Mouse (Mus musculus) CH12.LX (cell line): Measurements from ENCODE around the gene Mlxipl. TPM values are rescaled to one million over a fixed set of nuclear protein-coding genes. Genes with fewer than 3 reads are reported as not detected.

Experiments
- DNase-seq: peaks from one replicate; pipeline ENCODE4 v3.0.0-alpha.2; 2013; ENCODE audit errors: extremely low read depth
- H3K27ac ChIP-seq: 2 replicates; pipeline ENCODE4 v1.5.1; 2012; ENCODE audit warnings: low read depth, mild to moderate bottlenecking, control low read depth, moderate library complexity; ENCODE audit not compliant: insufficient read depth
- H3K27me3 ChIP-seq: replicated peaks from 2 replicates; pipeline ENCODE3; 2012; ENCODE audit warnings: inconsistent platforms
- H3K36me3 ChIP-seq, 2 experiments: replicated peaks in 1 of 2; 2 replicates each; pipeline versions ENCODE3 to v1.6.1; 2012; ENCODE audit warnings: inconsistent platforms in 1 of 2, low read length in 1 of 2, mild to moderate bottlenecking in 1 of 2, mixed read lengths in 1 of 2, moderate library complexity in 1 of 2; ENCODE audit not compliant: control insufficient read depth in 1 of 2, insufficient read depth in 1 of 2
- H3K4me1 ChIP-seq, 2 experiments: 2 replicates each; pipeline ENCODE4 v1.6.1; 2012; ENCODE audit warnings: inconsistent platforms in 1 of 2, moderate library complexity in 1 of 2; ENCODE audit not compliant: insufficient read depth in 2 of 2, control insufficient read depth in 1 of 2
- H3K4me2 ChIP-seq: 2 replicates; pipeline ENCODE4 v1.6.1; 2012; ENCODE audit warnings: low read depth, mild to moderate bottlenecking, control low read depth; ENCODE audit not compliant: poor library complexity, insufficient read depth, severe bottlenecking
- H3K4me3 ChIP-seq, 3 experiments: fragments of 150-350 bp in 1 of 3; sonication (generic) in 1 of 3; replicated peaks in 1 of 3; 2 replicates each; pipeline versions ENCODE3 to v1.5.1; 2011 to 2012; ENCODE audit warnings: low read depth in 2 of 3, low read length in 2 of 3, mild to moderate bottlenecking in 2 of 3, moderate library complexity in 2 of 3, control low read depth in 1 of 3, improper control_type of control experiment in 1 of 3, inconsistent platforms in 1 of 3, mixed read lengths in 1 of 3; ENCODE audit not compliant: poor library complexity in 1 of 3
- H3K79me2 ChIP-seq: replicated peaks from 2 replicates; pipeline ENCODE4 v1.6.1; 2012; ENCODE audit warnings: mild to moderate bottlenecking, moderate library complexity; ENCODE audit not compliant: control insufficient read depth, poor library complexity, insufficient read depth, severe bottlenecking; ENCODE audit errors: extremely low read depth
- H3K9ac ChIP-seq: 2 replicates; pipeline ENCODE4 v1.6.1; 2012; ENCODE audit warnings: low read depth, mild to moderate bottlenecking, control low read depth, moderate library complexity; ENCODE audit not compliant: insufficient read depth
- H3K9me3 ChIP-seq: replicated peaks from 2 replicates; pipeline ENCODE3; 2012; ENCODE audit warnings: low read length, inconsistent platforms, mixed read lengths
- BHLHE40 ChIP-seq: IDR thresholded peaks from 2 replicates; pipeline ENCODE4 v1.6.1; 2011; ENCODE audit warnings: mild to moderate bottlenecking, low read depth, low read length, improper control_type of control experiment
- CHD1 ChIP-seq: IDR thresholded peaks from 2 replicates; pipeline ENCODE4 v1.6.1; 2012; ENCODE audit warnings: low read depth, low read length, improper control_type of control experiment, inconsistent platforms
- CTCF ChIP-seq, 2 experiments: IDR thresholded peaks in 1 of 2; conservative IDR thresholded peaks in 1 of 2; 2 replicates each; pipeline ENCODE4 v1.5.1; 2011 to 2012; ENCODE audit warnings: low read depth in 2 of 2, low read length in 2 of 2, improper control_type of control experiment in 1 of 2, inconsistent platforms in 1 of 2, mild to moderate bottlenecking in 1 of 2, moderate library complexity in 1 of 2
- E2F4 ChIP-seq: IDR thresholded peaks from 2 replicates; pipeline ENCODE4 v1.6.1; 2011; ENCODE audit warnings: low read depth, low read length, improper control_type of control experiment; ENCODE audit not compliant: insufficient replicate concordance
- ELF1 ChIP-seq: IDR thresholded peaks from 2 replicates; pipeline ENCODE4 v1.6.1; 2014; ENCODE audit warnings: low read depth, mild to moderate bottlenecking, inconsistent platforms, low read length, improper control_type of control experiment
- GABPA ChIP-seq: IDR thresholded peaks from 2 replicates; pipeline ENCODE4 v1.6.1; 2012; ENCODE audit warnings: low read depth, low read length, improper control_type of control experiment, inconsistent platforms; ENCODE audit not compliant: insufficient replicate concordance
- JUN ChIP-seq: IDR thresholded peaks from 2 replicates; pipeline ENCODE4 v1.6.1; 2011; ENCODE audit warnings: low read depth, mild to moderate bottlenecking, low read length, improper control_type of control experiment, moderate library complexity; ENCODE audit not compliant: insufficient read depth
- JUND ChIP-seq: conservative IDR thresholded peaks from 2 replicates; pipeline ENCODE4 v1.6.1; 2011; ENCODE audit warnings: low read depth, low read length, improper control_type of control experiment
- MXI1 ChIP-seq: IDR thresholded peaks from 2 replicates; pipeline ENCODE4 v1.6.1; 2011; ENCODE audit warnings: mild to moderate bottlenecking, low read depth, low read length, improper control_type of control experiment
- MYC ChIP-seq: IDR thresholded peaks from 2 replicates; pipeline ENCODE4 v1.6.1; 2011; ENCODE audit warnings: low read depth, mild to moderate bottlenecking, improper control_type of control experiment, low read length
- NELFE ChIP-seq: IDR thresholded peaks from 2 replicates; pipeline ENCODE4 v1.6.1; 2011; ENCODE audit warnings: low read depth, low read length, improper control_type of control experiment
- POLR2A ChIP-seq: IDR thresholded peaks from 2 replicates; pipeline ENCODE4 v1.6.1; 2011; ENCODE audit warnings: low read depth, mild to moderate bottlenecking, improper control_type of control experiment, low read length
- POLR2AphosphoS2 ChIP-seq: IDR thresholded peaks from 2 replicates; pipeline ENCODE4 v1.6.1; 2011; ENCODE audit warnings: low read depth, low read length, improper control_type of control experiment
- RAD21 ChIP-seq: IDR thresholded peaks from 2 replicates; pipeline ENCODE4 v1.6.1; 2011; ENCODE audit warnings: low read depth, mild to moderate bottlenecking, low read length, improper control_type of control experiment, moderate library complexity
- SIN3A ChIP-seq: IDR thresholded peaks from 2 replicates; pipeline ENCODE4 v1.6.1; 2012; ENCODE audit warnings: low read length, improper control_type of control experiment, inconsistent platforms
- SMC3 ChIP-seq: IDR thresholded peaks from 2 replicates; pipeline ENCODE4 v1.6.1; 2011; ENCODE audit warnings: low read depth, low read length, improper control_type of control experiment
- TBP ChIP-seq: conservative IDR thresholded peaks from 2 replicates; pipeline ENCODE4 v1.6.1; 2011; ENCODE audit warnings: low read depth, low read length, improper control_type of control experiment
- TCF12 ChIP-seq: IDR thresholded peaks from 2 replicates; pipeline ENCODE4 v1.6.1; 2014; ENCODE audit warnings: low read depth, mild to moderate bottlenecking, inconsistent platforms, low read length, improper control_type of control experiment
- USF1 ChIP-seq: IDR thresholded peaks from 2 replicates; pipeline ENCODE4 v1.6.1; 2014; ENCODE audit warnings: low read depth, mild to moderate bottlenecking, inconsistent platforms, low read length, improper control_type of control experiment
- USF2 ChIP-seq: conservative IDR thresholded peaks from 2 replicates; pipeline ENCODE4 v1.6.1; 2011; ENCODE audit warnings: low read depth, low read length, improper control_type of control experiment
- ZMIZ1 ChIP-seq: IDR thresholded peaks from 2 replicates; pipeline ENCODE4 v1.6.1; 2012; ENCODE audit warnings: low read depth, mild to moderate bottlenecking, inconsistent platforms, low read length, improper control_type of control experiment
- dilution Hi-C: fragments of 300-500 bp; cut with MboI; formaldehyde crosslinking; loops from 2 replicates; pipeline ENCODE4 v1.14.3; 2020; ENCODE audit warnings: low sequenced_read_pairs; ENCODE audit not compliant: extremely low pct_unique_long_range_greater_than_20kb, extremely low pct_ligation_motif_present
- in situ Hi-C: fragments of 300-500 bp; cut with MboI; formaldehyde crosslinking; loops from 3 replicates; pipeline ENCODE4 v1.14.3; 2019; ENCODE audit warnings: low sequenced_read_pairs, low pct_ligation_motif_present, low pct_unique_long_range_greater_than_20kb, mixed read lengths
- polyA plus RNA-seq: library from polyadenylated mRNA; unstranded; fragments of >175 nt; gene quantifications from 2 replicates; pipeline ENCODE4 v1.2.1, GENCODE M21; 2012; ENCODE audit warnings: low read depth; ENCODE audit not compliant: insufficient read length
- total RNA-seq, 2 experiments: library from RNA; depleted of rRNA; stranded (reverse); fragments of 300-350 nt in 1 of 2; fragments of >200 nt in 1 of 2; gene quantifications; 2 replicates each; pipeline ENCODE4 v1.2.3; 2012 to 2014

Mlxipl gene
- total and polyA plus RNA-seq, 3 experiments = not detected

- peaks cover 79% of the 10 kb centered on the region for H3K27me3 ChIP-seq
- in situ Hi-C loops = no loop called here
- peaks cover 2 to 3% of the 10 kb centered on the region in 2 experiments; a peak in 3 of 4 replicates for H3K4me1 ChIP-seq
- no peak overlapping the region for H3K4me3 ChIP-seq
- no peaks in the 10 kb centered on the region for H3K79me2 ChIP-seq
- dilution Hi-C loops = no loop called here
- H3K4me2 ChIP-seq = no peak overlapping the region
- DNase-seq = no peak
- H3K36me3 ChIP-seq = no peaks in the 10 kb centered on the region
- no peak overlapping the region for H3K9ac ChIP-seq
- peaks cover 22% of the 10 kb centered on the region for H3K9me3 ChIP-seq
- TF ChIP-seq USF1 = no peak
- no peak for TF ChIP-seq USF2
- TF ChIP-seq GABPA = no peak
- no peak for TF ChIP-seq CHD1
- TF ChIP-seq SIN3A = no peak
- no peak for TF ChIP-seq CTCF (conservative IDR thresholded peaks at IDR 0.05 in 1 of 2, IDR thresholded peaks at IDR 0.05 in 1 of 2; ENCODE audit: low read depth in 2 of 2, low read length in 2 of 2)
- TF ChIP-seq MXI1 = no peak
- no peak for TF ChIP-seq JUND
- TF ChIP-seq ELF1 = no peak
- TF ChIP-seq RAD21 = no peak
- no peak for TF ChIP-seq MYC
- no peak for TF ChIP-seq POLR2AphosphoS2
- TF ChIP-seq ZMIZ1 = no peak
- TF ChIP-seq NELFE = no peak
- TF ChIP-seq TCF12 = no peak
- TF ChIP-seq SMC3 = no peak
- TF ChIP-seq, all 38 proteins: peak for 0
- H3K27ac ChIP-seq = no peak overlapping the region
These were observed 50.2 kb downstream of the Mlxipl start for GRCm38 (mm10) chr5:135139881-135140280.

- H3K9me3 ChIP-seq = peaks cover 6% of the 10 kb centered on the region
- H3K9ac ChIP-seq = no peak overlapping the region
- no peak overlapping the region for H3K4me3 ChIP-seq
- dilution Hi-C loops = no loop called here
- TF ChIP-seq E2F4 = no peak
- no peak for TF ChIP-seq BHLHE40
- TF ChIP-seq SMC3 = no peak
- TF ChIP-seq POLR2A = no peak
- TF ChIP-seq USF2 = no peak
- no peak for TF ChIP-seq MYC
- no peak for TF ChIP-seq JUN
- no peak for TF ChIP-seq TBP
- H3K79me2 ChIP-seq = no peaks in the 10 kb centered on the region
- H3K27me3 ChIP-seq = peaks cover 40% of the 10 kb centered on the region
- no peak overlapping the region for H3K4me2 ChIP-seq
- no peaks in the 10 kb centered on the region for H3K36me3 ChIP-seq
- in situ Hi-C loops = no loop called here
- H3K4me1 ChIP-seq = peaks cover 0 to 8% of the 10 kb centered on the region in 2 experiments; a peak in 2 of 4 replicates
- no peak for DNase-seq
- no peak overlapping the region for H3K27ac ChIP-seq
These were observed 54.8 kb downstream of the Mlxipl start for GRCm38 (mm10) chr5:135144469-135144868.
